8 mouse cellular contexts compared by ENCODE assay signal in the genomic region with DNA sequence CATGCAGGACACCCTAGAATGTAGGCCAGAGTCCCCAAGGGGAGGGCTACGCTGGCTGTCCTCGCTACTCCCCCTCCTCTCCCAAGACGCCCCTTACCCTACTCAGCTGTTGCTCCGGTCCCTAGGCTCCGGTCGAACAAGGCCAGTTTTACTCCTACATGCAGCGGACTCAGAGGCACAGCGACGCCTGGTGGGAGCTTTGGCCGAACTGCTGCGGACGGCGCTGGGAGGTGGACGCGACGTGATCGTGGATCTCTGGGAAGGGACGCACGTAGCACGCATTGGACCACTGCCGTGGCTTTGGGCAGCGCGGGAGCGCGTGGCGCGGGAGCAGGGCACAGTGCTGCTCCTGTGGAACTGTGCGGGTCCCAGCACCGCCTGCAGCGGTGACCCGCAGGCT. TPM values are rescaled to one million over a fixed set of nuclear protein-coding genes. Genes with fewer than 3 reads are reported as not detected.
DNase-seq lines count a peak whose midpoint lies in the region; ATAC-seq and TF ChIP-seq lines count a peak whose summit lies in the region.

No protein-coding gene starts in this region.

- TF ChIP-seq CTCF in cerebellum, adult 2 months (IDR thresholded peaks at IDR 0.05; ENCODE audit: borderline replicate concordance, insufficient read depth, low read depth, low read length) = peak; percentile 81
- TF ChIP-seq CTCF in lung, postnatal 0 days (IDR thresholded peaks at IDR 0.05) = peak; percentile 94

- no peaks in the 10 kb centered on the region for H3K27me3 ChIP-seq in cerebellum, adult 2 months (ENCODE audit: control insufficient read depth, insufficient read depth, low read length)
- peaks cover 8% of the 10 kb centered on the region; the same call in 1 of the 2 replicates for H3K27me3 ChIP-seq in forebrain, embryonic 16.5 days (replicated peaks; ENCODE audit: control insufficient read depth, insufficient read depth, low read length)
- H3K27me3 ChIP-seq in lung, postnatal 0 days (replicated peaks; ENCODE audit: insufficient read depth, low read length) = no peaks in the 10 kb centered on the region

- 2% methylated on average over 31 of the region's 31 CpGs for WGBS in cerebellum, adult 2 months
- 1% methylated on average over 31 of the region's 31 CpGs for WGBS in forebrain, embryonic 16.5 days
- under 1% methylated on average over 27 of the region's 31 CpGs for WGBS in lung, postnatal 0 days

- no peak overlapping the region for H3K27ac ChIP-seq in cerebellum, adult 2 months (ENCODE audit: insufficient read depth, low read length)
- no peak overlapping the region for H3K27ac ChIP-seq in forebrain, embryonic 16.5 days (ENCODE audit: low read length)
- no peak overlapping the region for H3K27ac ChIP-seq in lung, postnatal 0 days (ENCODE audit: low read length)

- no peaks in the 10 kb centered on the region for H3K9me3 ChIP-seq in forebrain, embryonic 16.5 days (ENCODE audit: control insufficient read depth, low read length)
- no peaks in the 10 kb centered on the region for H3K9me3 ChIP-seq in lung, postnatal 0 days (ENCODE audit: low read length)

- peak overlapping the region; percentile 43; the same call in 1 of the 2 replicates for H3K9ac ChIP-seq in forebrain, embryonic 16.5 days (replicated peaks; ENCODE audit: low read depth, low read length)
- no peak overlapping the region; the same call in 1 of the 2 replicates for H3K9ac ChIP-seq in lung, postnatal 0 days (replicated peaks; ENCODE audit: low read depth)

- ATAC-seq in forebrain, embryonic 16.5 days = peak; percentile 77
- peak; percentile 68 to 81 for ATAC-seq in hematopoietic stem cell, adult 5-6 weeks (replicated peaks in 1 of 2; ENCODE audit: insufficient read depth in 1 of 2, low FRiP score in 2 of 2, low TSS enrichment in 1 of 2, low read depth in 1 of 2, poor library complexity in 2 of 2, severe bottlenecking in 2 of 2)
- ATAC-seq in lung, postnatal 0 days = peak; percentile 71

- H3K4me3 ChIP-seq in cerebellum, adult 2 months (replicated peaks; ENCODE audit: insufficient read depth, low read depth, low read length) = peak overlapping the region; percentile 47
- peak overlapping the region; percentile 39 for H3K4me3 ChIP-seq in forebrain, embryonic 16.5 days (replicated peaks; ENCODE audit: low read length)
- peak overlapping the region; percentile 20 for H3K4me3 ChIP-seq in lung, postnatal 0 days (ENCODE audit: low read depth, low read length)

- TF ChIP-seq POLR2A in cerebellum, adult 2 months (IDR thresholded peaks at IDR 0.05; ENCODE audit: borderline replicate concordance, insufficient read depth, low read length) = peak; percentile 45; the same call in 1 of the 2 replicates

- H3K36me3 ChIP-seq in forebrain, embryonic 16.5 days (ENCODE audit: control insufficient read depth, insufficient read depth) = no peaks in the 10 kb centered on the region
- H3K36me3 ChIP-seq in lung, postnatal 0 days (ENCODE audit: insufficient read depth, low read length) = no peaks in the 10 kb centered on the region

- no peak for TF ChIP-seq EP300 in lung, postnatal 0 days (IDR thresholded peaks at IDR 0.05)

- peaks cover 12% of the 10 kb centered on the region; the same call in 1 of the 2 replicates for H3K4me1 ChIP-seq in cerebellum, adult 2 months (ENCODE audit: control insufficient read depth, insufficient read depth, low read length)
- peaks cover 8% of the 10 kb centered on the region for H3K4me1 ChIP-seq in forebrain, embryonic 16.5 days (replicated peaks; ENCODE audit: control insufficient read depth, insufficient read depth, low read length)
- peaks cover 8% of the 10 kb centered on the region; the same call in 1 of the 2 replicates for H3K4me1 ChIP-seq in lung, postnatal 0 days (ENCODE audit: insufficient read depth, low read depth, low read length)

- peak overlapping the region; percentile 59 for H3K4me2 ChIP-seq in forebrain, embryonic 16.5 days (ENCODE audit: low read length)
- peak overlapping the region; percentile 64 for H3K4me2 ChIP-seq in lung, postnatal 0 days (replicated peaks; ENCODE audit: low read depth, low read length)

- DNase-seq in Muller cell, postnatal 12 days (ENCODE audit: inconsistent ontology term) = peak; percentile 70
- peak; percentile 77 to 84 for DNase-seq in cerebellum, adult 2 months
- peak; percentile 64 for DNase-seq in layer of hippocampus, adult 9-11 months
- peak; percentile 75 for DNase-seq in lung, postnatal 0 days (ENCODE audit: low spot score)
- peak; percentile 41 for DNase-seq in ovary, postnatal 10 days (ENCODE audit: low spot score)
- DNase-seq in thymus, postnatal 10 days (ENCODE audit: low spot score in 2 of 2) = peak; percentile 41 to 65

RNA-seq across cellular contexts. Expression of gene Il17rc, which starts 1.8 kb away (rescaled TPM):
- 6.6 and 7.5 TPM in 2 replicates for polyA plus RNA-seq in cerebellum, adult 2 months (2012; rRNA removed)
- 2.4 and 3.5 TPM in 2 replicates for polyA plus RNA-seq in forebrain, embryonic 16.5 days (2015; fragmentation: Nextera tagmentation; extraction: Ambion mirVana)
- total RNA-seq in hematopoietic stem cell, adult 5-6 weeks (2017) = 0.65 and 1.4 TPM in 2 replicates
- 30.1 and 31.1 TPM in 2 replicates for polyA plus RNA-seq in lung, postnatal 0 days (2015; fragmentation: Nextera tagmentation; extraction: Ambion mirVana)

RNA-seq across cellular contexts. Expression of gene Il17re, which starts 11.1 kb away (rescaled TPM):
- polyA plus RNA-seq in cerebellum, adult 2 months (2012; rRNA removed) = 4.8 and 9.2 TPM in 2 replicates
- polyA plus RNA-seq in forebrain, embryonic 16.5 days (2015; fragmentation: Nextera tagmentation; extraction: Ambion mirVana) = 0.07 TPM in 1 of 2 replicates, not detected in the other
- total RNA-seq in hematopoietic stem cell, adult 5-6 weeks (2017) = 8.4 and 10.6 TPM in 2 replicates
- 16.2 and 19.4 TPM in 2 replicates for polyA plus RNA-seq in lung, postnatal 0 days (2015; fragmentation: Nextera tagmentation; extraction: Ambion mirVana)

RNA-seq across cellular contexts. Expression of gene Creld1, which starts 13.7 kb away (rescaled TPM):
- polyA plus RNA-seq in cerebellum, adult 2 months (2012; rRNA removed) = 57.4 and 58.1 TPM in 2 replicates
- polyA plus RNA-seq in forebrain, embryonic 16.5 days (2015; fragmentation: Nextera tagmentation; extraction: Ambion mirVana) = 62.6 and 73.9 TPM in 2 replicates
- 7.4 and 8.3 TPM in 2 replicates for total RNA-seq in hematopoietic stem cell, adult 5-6 weeks (2017)
- 25.5 and 27.2 TPM in 2 replicates for polyA plus RNA-seq in lung, postnatal 0 days (2015; fragmentation: Nextera tagmentation; extraction: Ambion mirVana)

RNA-seq across cellular contexts. Expression of gene Jagn1, which starts 27.1 kb away (rescaled TPM):
- polyA plus RNA-seq in cerebellum, adult 2 months (2012; rRNA removed) = 58.4 and 61.0 TPM in 2 replicates
- polyA plus RNA-seq in forebrain, embryonic 16.5 days (2015; fragmentation: Nextera tagmentation; extraction: Ambion mirVana) = 90.9 and 98.9 TPM in 2 replicates
- total RNA-seq in hematopoietic stem cell, adult 5-6 weeks (2017) = 15.9 and 28.2 TPM in 2 replicates
- 57.8 and 60.1 TPM in 2 replicates for polyA plus RNA-seq in lung, postnatal 0 days (2015; fragmentation: Nextera tagmentation; extraction: Ambion mirVana)

RNA-seq across cellular contexts. Expression of gene Prrt3, which starts 32.3 kb away (rescaled TPM):
- 41.2 and 43.0 TPM in 2 replicates for polyA plus RNA-seq in cerebellum, adult 2 months (2012; rRNA removed)
- 5.2 and 8.5 TPM in 2 replicates for polyA plus RNA-seq in forebrain, embryonic 16.5 days (2015; fragmentation: Nextera tagmentation; extraction: Ambion mirVana)
- total RNA-seq in hematopoietic stem cell, adult 5-6 weeks (2017) = not detected in 2 replicates
- polyA plus RNA-seq in lung, postnatal 0 days (2015; fragmentation: Nextera tagmentation; extraction: Ambion mirVana) = 0.20 and 0.30 TPM in 2 replicates
